Mouse (Mus musculus) 3T3-L1 (cell line): ENCODE results near the gene Zfp579.
A peak's percentile ranks its signal among the peaks of the same experiment; 100 is the strongest.

Experiments
- DNase-seq: peaks from one replicate; pipeline ENCODE4 v3.0.0-alpha.2; 2015; ENCODE audit warnings: low read depth, low spot score

Zfp579 gene

GRCm38 (mm10) chr7:4957361-4957760, 38.6 kb downstream of the Zfp579 start:
- DNase-seq, result no peak

- DNase-seq, result no peak
These were observed 42.0 kb downstream of the Zfp579 start for GRCm38 (mm10) chr7:4953815-4954445.

- DNase-seq, result peak; percentile 27
These were observed 45.2 kb downstream of the Zfp579 start for GRCm38 (mm10) chr7:4950561-4951342.

GRCm38 (mm10) chr7:4948386-4948785, 47.6 kb downstream of the Zfp579 start:
- DNase-seq, result no peak

- peak; percentile 65 for DNase-seq
These were observed 48.1 kb downstream of the Zfp579 start for GRCm38 (mm10) chr7:4947855-4948254.

GRCm38 (mm10) chr7:4943223-4943815, 52.6 kb downstream of the Zfp579 start:
- DNase-seq, result peak; percentile 91

GRCm38 (mm10) chr7:4942673-4943072, 53.3 kb downstream of the Zfp579 start:
- DNase-seq, result no peak

- peak; percentile 78 for DNase-seq
These were observed 55.9 kb downstream of the Zfp579 start for GRCm38 (mm10) chr7:4940068-4940479.

GRCm38 (mm10) chr7:4938456-4938855, 57.5 kb downstream of the Zfp579 start:
- DNase-seq, result peak; percentile 79

- DNase-seq, result no peak
These were observed 58.6 kb downstream of the Zfp579 start for GRCm38 (mm10) chr7:4937392-4937791.

- DNase-seq, result no peak
These were observed 59.1 kb downstream of the Zfp579 start for GRCm38 (mm10) chr7:4936832-4937231.

- DNase-seq, result peak; percentile 42
These were observed 61.6 kb downstream of the Zfp579 start for GRCm38 (mm10) chr7:4934160-4934914.
